Mouse (Mus musculus): ENCODE data around the gene Sipa1l3.

The Sipa1l3 gene

GRCm38 (mm10) chr7:29518421-29519210 lies at the start of gene Sipa1l3:
Gene Sipa1l3 (minus strand): TSS chr7:29518641.
- no peak for TF ChIP-seq GATA4 (IDR thresholded peaks at IDR 0.05; ENCODE audit: insufficient replicate concordance, low read length)

GRCm38 (mm10) chr7:29563006-29563405 lies 44.6 kb upstream of the Sipa1l3 start:
- TF ChIP-seq GATA4 (IDR thresholded peaks at IDR 0.05; ENCODE audit: insufficient replicate concordance, low read length) = no peak

GRCm38 (mm10) chr7:29561046-29561445 lies 42.6 kb upstream of the Sipa1l3 start:
- TF ChIP-seq GATA4 (IDR thresholded peaks at IDR 0.05; ENCODE audit: insufficient replicate concordance, low read length) = no peak

GRCm38 (mm10) chr7:29559290-29559689 lies 40.8 kb upstream of the Sipa1l3 start:
- TF ChIP-seq GATA4 (IDR thresholded peaks at IDR 0.05; ENCODE audit: insufficient replicate concordance, low read length) = no peak

GRCm38 (mm10) chr7:29558744-29559143 lies 40.3 kb upstream of the Sipa1l3 start:
- TF ChIP-seq GATA4 (IDR thresholded peaks at IDR 0.05; ENCODE audit: insufficient replicate concordance, low read length) = no peak

GRCm38 (mm10) chr7:29556283-29556682 lies 37.8 kb upstream of the Sipa1l3 start:
- TF ChIP-seq GATA4 (IDR thresholded peaks at IDR 0.05; ENCODE audit: insufficient replicate concordance, low read length) = no peak

- TF ChIP-seq GATA4 (IDR thresholded peaks at IDR 0.05; ENCODE audit: insufficient replicate concordance, low read length) = no peak
Measured at GRCm38 (mm10) chr7:29555521-29555920, 37.1 kb upstream of the Sipa1l3 start.

GRCm38 (mm10) chr7:29555051-29555450 lies 36.6 kb upstream of the Sipa1l3 start:
- TF ChIP-seq GATA4 (IDR thresholded peaks at IDR 0.05; ENCODE audit: insufficient replicate concordance, low read length) = no peak

- TF ChIP-seq GATA4 (IDR thresholded peaks at IDR 0.05; ENCODE audit: insufficient replicate concordance, low read length) = no peak
Measured at GRCm38 (mm10) chr7:29550691-29551090, 32.2 kb upstream of the Sipa1l3 start.

GRCm38 (mm10) chr7:29541608-29542007 lies 23.2 kb upstream of the Sipa1l3 start:
- TF ChIP-seq GATA4 (IDR thresholded peaks at IDR 0.05; ENCODE audit: insufficient replicate concordance, low read length) = no peak

- TF ChIP-seq GATA4 (IDR thresholded peaks at IDR 0.05; ENCODE audit: insufficient replicate concordance, low read length) = no peak
Measured at GRCm38 (mm10) chr7:29541186-29541585, 22.7 kb upstream of the Sipa1l3 start.

GRCm38 (mm10) chr7:29540631-29541030 lies 22.2 kb upstream of the Sipa1l3 start:
- TF ChIP-seq GATA4 (IDR thresholded peaks at IDR 0.05; ENCODE audit: insufficient replicate concordance, low read length) = no peak

GRCm38 (mm10) chr7:29523700-29524099 lies 5.3 kb upstream of the Sipa1l3 start:
- TF ChIP-seq GATA4 (IDR thresholded peaks at IDR 0.05; ENCODE audit: insufficient replicate concordance, low read length) = no peak

- no peak for TF ChIP-seq GATA4 (IDR thresholded peaks at IDR 0.05; ENCODE audit: insufficient replicate concordance, low read length)
Measured at GRCm38 (mm10) chr7:29521841-29522575, 3.6 kb upstream of the Sipa1l3 start.

- no peak for TF ChIP-seq GATA4 (IDR thresholded peaks at IDR 0.05; ENCODE audit: insufficient replicate concordance, low read length)
Measured at GRCm38 (mm10) chr7:29521365-29521764, 2.9 kb upstream of the Sipa1l3 start.

GRCm38 (mm10) chr7:29520794-29521193 lies 2.4 kb upstream of the Sipa1l3 start:
- TF ChIP-seq GATA4 (IDR thresholded peaks at IDR 0.05; ENCODE audit: insufficient replicate concordance, low read length) = no peak
